Mouse (Mus musculus): ENCODE measurements around the gene Fcgr1.
A peak's percentile ranks its signal among the peaks of the same experiment; 100 is the strongest.
"Not testable (repeated sequence)": the region's sequence is repeated elsewhere in the genome, so short reads cannot be mapped to it uniquely, and the experiment has no call there.

Gene Fcgr1

GRCm38 (mm10) chr3:96273591-96274465, 19.9 kb downstream of the Fcgr1 start:
- DNase-seq (ENCODE audit: low read depth) = peak; percentile 61

- DNase-seq (ENCODE audit: low read depth) = peak; percentile 97
Measured at GRCm38 (mm10) chr3:96269511-96270474, 24.0 kb downstream of the Fcgr1 start, which contains the start of gene Hist2h2bb. Hist2h2bb (plus strand) TSS chr3:96269752.

GRCm38 (mm10) chr3:96268776-96269378, 24.9 kb downstream of the Fcgr1 start:
- DNase-seq (ENCODE audit: low read depth) = not testable (repeated sequence)

GRCm38 (mm10) chr3:96268051-96268775, 25.6 kb downstream of the Fcgr1 start, which contains the start of gene Hist2h3b:
Hist2h3b (plus strand) TSS chr3:96268654.
- peak; percentile 91 for DNase-seq (ENCODE audit: low read depth)

GRCm38 (mm10) chr3:96267541-96267940, 26.2 kb downstream of the Fcgr1 start:
- DNase-seq (ENCODE audit: low read depth) = no peak

GRCm38 (mm10) chr3:96266132-96266710, 27.5 kb downstream of the Fcgr1 start:
- no peak for DNase-seq (ENCODE audit: low read depth)

GRCm38 (mm10) chr3:96264404-96264949, 29.3 kb downstream of the Fcgr1 start:
- peak; percentile 37 for DNase-seq (ENCODE audit: low read depth)

GRCm38 (mm10) chr3:96263558-96264403, 30.0 kb downstream of the Fcgr1 start:
- DNase-seq (ENCODE audit: low read depth) = peak; percentile 65

- DNase-seq (ENCODE audit: low read depth) = peak; percentile 97
Measured at GRCm38 (mm10) chr3:96262979-96263550, 30.7 kb downstream of the Fcgr1 start, which contains the start of gene Hist2h4. Hist2h4 (minus strand) TSS chr3:96263311.

- DNase-seq (ENCODE audit: low read depth) = peak; percentile 91
Measured at GRCm38 (mm10) chr3:96262216-96262875, 31.4 kb downstream of the Fcgr1 start.

GRCm38 (mm10) chr3:96261623-96262022, 32.1 kb downstream of the Fcgr1 start:
- peak; percentile 42 for DNase-seq (ENCODE audit: low read depth)

GRCm38 (mm10) chr3:96260220-96260619, 33.5 kb downstream of the Fcgr1 start:
- DNase-seq (ENCODE audit: low read depth) = peak; percentile 61

- DNase-seq (ENCODE audit: low read depth) = no peak
Measured at GRCm38 (mm10) chr3:96257190-96257589, 36.6 kb downstream of the Fcgr1 start.

GRCm38 (mm10) chr3:96255926-96256593, 37.7 kb downstream of the Fcgr1 start:
- no peak for DNase-seq (ENCODE audit: low read depth)

- no peak for DNase-seq (ENCODE audit: low read depth)
Measured at GRCm38 (mm10) chr3:96254683-96255355, 39.0 kb downstream of the Fcgr1 start.

- no peak for DNase-seq (ENCODE audit: low read depth)
Measured at GRCm38 (mm10) chr3:96251787-96252186, 42.0 kb downstream of the Fcgr1 start.

GRCm38 (mm10) chr3:96250890-96251289, 42.9 kb downstream of the Fcgr1 start:
- no peak for DNase-seq (ENCODE audit: low read depth)

- DNase-seq (ENCODE audit: low read depth) = no peak
Measured at GRCm38 (mm10) chr3:96249034-96249345, 44.8 kb downstream of the Fcgr1 start.

Data from NIH3T3 (cell line).